Mouse (Mus musculus) urinary bladder, adult 18-20 months (tissue): ENCODE measurements around the gene Ccsap.

Experiments used
- DNase-seq, 2 experiments: peaks; one replicate each; pipeline ENCODE4 v3.0.0; 2022; ENCODE audit warnings: low spot score in 2 of 2, mixed read lengths in 2 of 2

Gene Ccsap

DNA sequence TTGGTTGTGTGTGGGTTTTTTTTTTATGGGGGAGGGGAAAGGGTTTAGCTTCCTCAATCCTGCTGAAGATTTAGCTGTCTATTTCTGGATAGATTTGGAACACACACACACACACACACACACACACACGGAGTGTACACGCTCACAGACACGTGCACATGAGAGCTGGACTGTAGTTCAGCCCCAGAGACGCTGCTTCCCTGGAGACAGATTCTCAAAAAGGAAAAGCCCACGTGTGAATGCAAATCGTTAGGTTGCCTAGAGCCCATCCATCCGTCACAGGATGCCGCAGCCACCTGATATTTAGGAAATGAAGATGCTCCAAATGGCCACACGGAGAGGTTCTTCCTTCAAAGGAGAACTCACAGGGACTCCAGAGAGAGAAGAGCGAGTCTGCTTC, 20.3 kb upstream of the Ccsap start:
- no peak for DNase-seq

- no peak for DNase-seq
Observed at GRCm38 (mm10) chr8:123877865-123878264, 17.9 kb upstream of the Ccsap start.

- no peak for DNase-seq
Observed at GRCm38 (mm10) chr8:123874324-123874723, 14.3 kb upstream of the Ccsap start.

DNA sequence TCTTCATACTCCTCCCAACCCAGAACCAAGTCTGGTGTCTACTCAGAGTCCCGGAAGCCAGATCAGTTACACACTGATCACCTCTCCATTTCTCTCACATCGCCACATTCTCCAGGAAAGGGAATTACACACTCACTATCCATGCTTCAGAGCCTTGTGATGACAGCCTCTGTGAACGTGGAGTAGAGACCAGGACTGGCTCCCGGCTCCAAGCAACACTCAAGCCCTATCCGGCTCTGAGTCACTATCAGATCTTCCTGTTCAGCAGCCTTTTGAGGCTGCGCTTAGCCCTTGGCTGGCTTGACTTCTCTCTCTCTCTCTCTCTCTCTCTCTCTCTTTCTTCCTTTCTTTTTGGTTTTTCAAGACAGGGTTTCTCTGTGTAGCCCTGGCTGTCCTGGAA, 13.4 kb upstream of the Ccsap start:
- DNase-seq: no peak

- no peak for DNase-seq
Observed at GRCm38 (mm10) chr8:123872048-123872447, 12.0 kb upstream of the Ccsap start.

- DNase-seq: no peak
Observed at GRCm38 (mm10) chr8:123866971-123867370, 7.0 kb upstream of the Ccsap start.

DNA sequence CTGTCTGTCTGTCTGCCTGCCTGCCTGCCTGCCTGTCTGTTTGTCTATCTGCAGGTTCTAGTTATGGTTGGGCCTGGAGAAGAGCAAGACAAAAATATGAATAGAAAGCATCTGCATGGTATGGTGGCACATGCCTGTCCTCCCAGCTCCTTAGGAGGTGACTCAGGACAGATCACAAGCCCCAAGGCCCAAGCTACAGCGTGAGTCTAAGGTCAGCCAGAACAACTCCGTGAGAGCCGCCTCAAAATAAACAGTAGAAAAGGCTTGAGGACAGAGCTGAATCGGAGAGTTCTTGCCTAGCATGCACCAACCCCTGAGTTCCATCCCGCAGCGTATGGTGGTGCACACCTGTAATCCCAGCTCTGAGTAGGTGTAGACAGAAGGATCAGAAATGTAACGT, 5.8 kb upstream of the Ccsap start:
- no peak for DNase-seq

DNA sequence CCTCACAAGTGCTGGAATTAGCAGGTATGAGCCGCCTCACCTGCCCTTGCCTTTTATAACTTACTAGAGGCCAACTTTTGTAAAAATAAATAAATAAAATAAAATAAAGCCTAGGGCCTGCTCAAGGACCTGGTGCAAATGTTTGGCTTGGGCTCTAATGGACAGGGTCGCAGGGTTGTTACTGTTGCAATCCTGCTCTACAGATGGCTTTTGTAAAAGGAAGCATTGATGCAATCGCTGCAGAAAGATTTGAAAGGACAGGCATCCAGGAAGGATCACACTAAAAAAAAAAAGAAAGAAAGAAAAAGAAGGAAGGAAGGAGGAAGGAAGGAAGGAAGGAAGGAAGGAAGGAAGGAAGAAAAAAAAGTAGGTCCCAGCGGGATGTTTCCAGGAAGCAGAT, 377 bp upstream of the Ccsap start:
- DNase-seq: no peak

DNA sequence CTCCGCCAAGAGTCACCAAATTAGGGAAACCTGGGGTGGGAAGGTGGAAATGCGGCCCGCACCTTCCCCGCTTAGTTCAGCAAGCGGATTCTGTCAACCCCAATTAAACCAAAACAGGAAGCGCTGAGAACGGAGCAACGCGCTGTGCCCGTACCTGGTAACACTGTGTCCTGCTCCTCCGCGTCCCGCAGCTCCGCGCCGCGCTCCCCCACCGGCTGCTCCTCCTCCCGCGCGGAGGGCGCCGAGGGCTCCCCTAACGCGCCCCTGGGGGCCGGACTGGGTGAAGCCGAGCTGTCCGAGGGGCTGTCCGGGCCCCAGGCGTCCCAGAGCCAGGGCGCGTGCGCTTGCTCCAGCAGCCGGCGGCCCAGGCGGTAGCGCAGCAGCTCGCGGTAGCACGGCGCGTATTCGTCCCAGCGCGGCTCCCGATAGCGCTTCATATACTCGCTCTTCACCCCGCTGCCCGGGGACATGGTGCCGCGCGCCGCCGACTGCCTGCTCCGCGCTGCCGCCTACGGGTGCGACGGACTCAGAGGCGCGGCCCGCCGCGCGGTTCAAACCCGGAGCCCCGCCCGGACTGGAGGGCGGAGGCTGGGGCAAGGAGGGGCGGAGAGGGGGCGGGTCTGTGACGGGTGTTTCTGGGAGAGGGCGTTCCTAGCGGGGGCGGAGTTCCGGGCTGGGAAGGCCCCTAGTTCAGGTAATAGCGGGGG, 915 bp downstream of the Ccsap start:
- DNase-seq: peak; percentile 87 to 88

DNA sequence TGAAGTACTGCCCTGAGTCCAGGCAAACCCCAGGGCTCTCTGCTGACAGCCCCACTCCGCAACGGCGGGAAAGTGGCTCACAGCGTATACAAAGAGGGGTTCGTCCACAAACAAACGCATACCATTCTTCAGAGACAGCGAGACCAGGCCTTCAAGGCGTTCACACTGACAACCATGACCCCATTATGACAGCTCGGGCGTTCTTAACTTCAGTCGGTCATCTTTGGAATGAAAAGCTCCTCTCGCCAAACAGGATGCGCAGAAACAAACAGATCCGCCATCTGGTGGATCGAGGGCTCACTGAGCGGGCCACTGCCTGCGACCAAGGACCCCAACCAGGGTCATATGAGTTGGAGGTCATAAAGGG, 1.5 kb downstream of the Ccsap start:
- DNase-seq: peak in 1 of 2 experiments; percentile 2

DNA sequence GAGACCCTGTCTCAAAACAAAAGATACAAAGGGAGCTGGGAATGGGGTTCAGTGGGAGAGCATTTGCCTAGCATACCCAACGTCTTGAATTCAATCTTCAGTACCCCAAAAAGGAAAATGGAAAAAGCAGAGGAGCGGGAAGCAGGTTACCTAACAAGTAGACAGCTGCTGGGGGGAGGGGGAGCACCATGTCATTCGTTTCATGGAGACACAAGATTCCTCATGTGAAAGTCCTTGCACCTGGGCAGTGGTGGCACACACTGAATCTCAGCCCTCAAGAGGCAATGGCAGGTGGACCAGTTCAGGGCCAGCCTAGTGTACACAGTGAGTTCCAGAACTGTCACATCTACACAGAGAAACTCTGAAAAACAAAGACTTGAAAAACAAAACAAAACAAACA, 2.6 kb downstream of the Ccsap start:
- DNase-seq: no peak

DNA sequence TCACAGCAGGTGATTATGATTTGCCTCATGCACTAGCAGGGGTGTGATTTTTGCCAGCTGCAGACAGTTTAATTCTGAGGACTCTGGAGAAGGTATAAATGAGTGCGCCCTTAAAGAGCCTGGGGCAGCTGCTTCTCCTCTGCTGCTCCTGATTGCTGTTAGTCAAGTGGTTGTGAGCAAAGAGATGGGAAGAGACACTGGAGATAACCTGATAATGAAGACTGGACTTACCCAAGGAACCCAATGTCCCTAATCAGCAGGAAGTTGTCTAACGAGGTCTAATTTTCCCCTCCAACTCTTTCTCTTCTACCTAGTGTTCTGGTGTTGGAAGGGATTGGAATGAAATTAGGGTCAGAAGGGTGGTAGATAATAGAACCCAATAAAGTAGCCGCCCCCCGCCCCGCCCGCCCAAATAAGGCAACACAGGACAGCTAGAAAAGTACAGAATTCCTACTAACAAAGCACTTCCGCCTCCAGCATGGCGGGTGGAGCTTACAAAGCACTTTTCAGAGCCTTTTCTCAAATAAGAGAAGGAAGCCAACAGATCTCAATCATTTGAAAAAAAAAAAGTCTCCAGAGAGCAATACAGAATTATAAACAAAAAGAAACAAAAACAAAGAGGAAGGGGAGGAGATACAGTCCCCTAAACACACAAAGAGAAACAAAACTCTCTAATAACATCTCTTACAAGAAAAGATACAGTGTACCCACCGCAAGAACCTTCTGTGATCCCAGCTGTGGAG, 5.1 kb downstream of the Ccsap start:
- DNase-seq: no peak

- DNase-seq: no peak
Observed at GRCm38 (mm10) chr8:123854252-123854651, 5.8 kb downstream of the Ccsap start.

DNA sequence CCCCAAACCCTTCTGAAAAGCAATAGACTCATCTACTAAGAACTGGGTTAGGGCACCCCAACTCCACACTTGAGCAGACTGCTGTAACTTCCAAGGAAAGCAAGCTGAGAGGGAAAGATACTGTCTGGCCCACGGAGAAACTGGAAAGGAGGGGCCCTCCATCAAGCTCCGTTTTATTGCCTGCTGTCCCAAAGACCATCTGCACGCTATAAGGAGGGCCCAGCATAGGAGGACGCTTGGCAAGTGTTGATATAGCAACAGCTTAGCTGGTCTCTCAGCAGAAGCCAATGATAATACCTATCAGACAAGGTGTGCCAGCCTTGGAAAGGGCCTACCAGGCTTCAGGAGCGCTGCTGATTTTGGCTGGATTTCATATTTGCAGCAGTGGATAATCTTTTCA, 8.4 kb downstream of the Ccsap start:
- no peak for DNase-seq

GRCm38 (mm10) chr8:123849352-123849751, 10.7 kb downstream of the Ccsap start:
- no peak for DNase-seq

DNA sequence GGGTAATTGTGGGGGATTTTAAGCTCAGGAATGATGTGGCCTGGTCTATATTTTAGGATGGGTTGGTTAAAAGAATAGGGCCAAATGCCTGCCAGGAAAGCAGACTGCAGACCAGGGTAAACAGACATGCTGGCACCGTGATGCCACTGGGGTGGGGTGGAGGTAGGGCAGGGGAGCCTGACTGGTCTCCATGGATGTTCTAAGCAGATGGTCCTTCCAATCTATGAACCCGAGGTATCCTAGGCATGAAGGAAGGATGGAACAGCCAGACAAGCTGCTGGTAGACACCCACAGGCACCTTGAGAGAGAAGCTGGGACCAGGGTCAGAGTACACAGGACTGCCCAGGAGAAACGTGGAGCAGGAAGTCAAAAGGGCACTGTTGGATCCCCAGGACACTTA, 12.5 kb downstream of the Ccsap start:
- no peak for DNase-seq

GRCm38 (mm10) chr8:123846509-123846908, 13.5 kb downstream of the Ccsap start:
- no peak for DNase-seq

GRCm38 (mm10) chr8:123845991-123846390, 14.0 kb downstream of the Ccsap start:
- DNase-seq: no peak

- no peak for DNase-seq
Observed at GRCm38 (mm10) chr8:123845114-123845513, 14.9 kb downstream of the Ccsap start.

DNA sequence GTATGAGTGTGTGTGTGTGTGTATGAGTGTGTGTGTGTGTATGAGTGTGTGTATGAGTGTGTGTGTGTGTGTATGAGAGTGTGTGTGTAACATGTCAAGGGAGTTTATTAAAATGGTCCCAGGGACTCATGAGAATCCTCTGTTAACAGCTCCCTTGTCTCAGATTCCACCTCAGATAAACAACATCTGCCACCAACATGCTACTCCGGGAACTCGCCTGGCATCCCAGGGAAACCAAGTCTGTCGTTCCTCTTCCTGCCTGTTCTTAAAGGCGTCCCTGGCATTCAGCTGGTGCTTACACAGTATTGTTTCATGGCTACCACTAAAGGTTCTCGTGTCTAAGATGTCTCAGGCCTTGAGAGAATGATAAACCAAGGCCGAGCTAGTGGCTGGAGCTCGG, 15.7 kb downstream of the Ccsap start:
- DNase-seq: no peak

GRCm38 (mm10) chr8:123842086-123842485, 17.9 kb downstream of the Ccsap start:
- DNase-seq: no peak

GRCm38 (mm10) chr8:123840578-123841345, 19.2 kb downstream of the Ccsap start:
- DNase-seq: no peak

DNA sequence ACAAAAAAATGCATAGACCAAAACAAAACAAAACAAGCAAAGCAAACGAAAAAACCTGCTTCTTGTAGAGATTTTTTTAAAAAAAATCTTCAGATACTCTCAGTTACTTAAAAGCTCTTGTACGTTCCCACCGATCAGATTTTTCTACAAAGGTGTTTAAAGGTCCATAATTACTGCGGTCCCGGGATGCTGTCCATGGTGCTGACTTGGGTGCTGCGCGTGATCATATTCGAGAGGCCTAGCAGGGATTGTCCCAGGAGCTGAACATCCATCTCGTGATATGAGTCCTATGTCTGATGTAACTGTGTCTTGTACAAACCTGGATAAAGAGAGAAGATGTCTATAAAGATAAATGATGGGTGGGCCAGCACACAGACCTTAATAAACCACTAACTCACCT, 21.5 kb downstream of the Ccsap start:
- DNase-seq: no peak
